Mouse (Mus musculus) gastrocnemius, adult 2 months (tissue): ENCODE results near the gene Kiss1r. TPM values are rescaled to one million over a fixed set of nuclear protein-coding genes. Genes with fewer than 3 reads are reported as not detected.
"Not testable (repeated sequence)": the region's sequence is repeated elsewhere in the genome, so short reads cannot be mapped to it uniquely, and the experiment has no call there.

Experiments
- DNase-seq: peaks from one replicate; pipeline ENCODE4 v3.0.0; 2022
- H3K27ac ChIP-seq: fragments of 200-600 bp; 2 replicates; pipeline ENCODE4 v1.8.1; 2022; ENCODE audit warnings: mild to moderate bottlenecking
- H3K4me3 ChIP-seq: fragments of 200-600 bp; 2 replicates; pipeline ENCODE4 v1.8.1; 2022; ENCODE audit warnings: mild to moderate bottlenecking, moderate library complexity
- CTCF ChIP-seq: fragments of 200-600 bp; IDR thresholded peaks from 2 replicates; pipeline ENCODE4 v1.8.1; 2022; ENCODE audit warnings: antibody characterized with exemption, mild to moderate bottlenecking, moderate library complexity
- intact Hi-C: fragments of 180-260 bp; cut with DNase I; formaldehyde crosslinking; loops from one replicate; pipeline ENCODE4 v1.15.1; 2025
- total RNA-seq, 2 experiments: library from RNA; stranded (reverse); gene quantifications; 2 replicates each; pipeline ENCODE4 v1.2.3; 2021

The Kiss1r gene
- total RNA-seq, 2 experiments from 2014 or later = 0.17 to 0.23 TPM

DNA sequence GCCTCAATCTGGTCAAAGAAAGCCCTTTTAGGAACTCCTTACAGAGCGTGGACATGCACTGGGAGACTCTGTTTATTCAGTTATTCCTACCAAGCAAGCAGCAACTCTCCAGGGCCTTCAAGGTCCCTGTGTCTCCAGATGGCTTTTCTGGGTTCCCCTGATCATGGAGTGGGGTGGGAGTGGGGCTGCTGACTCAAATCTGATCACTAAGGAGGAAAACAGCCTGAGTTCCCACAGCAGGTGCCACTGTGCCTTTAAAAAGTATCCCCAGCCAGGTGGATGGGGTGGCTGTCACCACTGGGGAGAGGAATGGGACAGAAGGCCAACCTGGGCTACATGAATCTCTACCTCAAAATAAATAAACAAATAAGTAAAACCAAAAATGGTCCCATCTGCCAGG is 26.2 kb downstream of the Kiss1r start:
- Histone ChIP-seq H3K4me3 (no peak overlapping the region), H3K27ac (no peak overlapping the region)
- no peak for TF ChIP-seq CTCF

DNA sequence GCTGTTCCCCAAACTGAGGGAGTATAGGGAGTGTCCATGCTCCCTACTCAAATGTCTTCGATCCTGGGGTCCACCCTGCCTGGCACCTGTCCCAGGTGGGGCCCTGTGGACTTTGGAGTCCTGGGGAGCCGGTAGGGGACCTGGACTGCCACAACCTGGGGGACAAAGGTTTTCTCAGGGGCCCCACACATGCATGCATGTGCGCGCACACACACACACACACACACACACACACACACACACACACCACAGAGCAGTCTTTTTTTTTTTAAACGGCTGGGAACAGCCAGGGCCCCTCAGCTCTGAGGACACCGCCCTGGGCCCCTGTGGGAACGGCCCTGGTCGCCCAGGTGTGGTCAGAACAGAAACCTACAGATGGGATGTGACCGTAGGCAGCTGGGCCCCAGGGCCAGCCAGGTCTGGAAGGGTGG is 26.7 kb downstream of the Kiss1r start:
- no peak overlapping the region for H3K4me3 ChIP-seq
- no peak for TF ChIP-seq CTCF
- intact Hi-C loops = no loop called here
- no peak for DNase-seq
- H3K27ac ChIP-seq = no peak overlapping the region

More for the DNA sequence above, 26.2 kb downstream of the Kiss1r start:
- DNase-seq = no peak
- intact Hi-C loops = no loop called here

DNA sequence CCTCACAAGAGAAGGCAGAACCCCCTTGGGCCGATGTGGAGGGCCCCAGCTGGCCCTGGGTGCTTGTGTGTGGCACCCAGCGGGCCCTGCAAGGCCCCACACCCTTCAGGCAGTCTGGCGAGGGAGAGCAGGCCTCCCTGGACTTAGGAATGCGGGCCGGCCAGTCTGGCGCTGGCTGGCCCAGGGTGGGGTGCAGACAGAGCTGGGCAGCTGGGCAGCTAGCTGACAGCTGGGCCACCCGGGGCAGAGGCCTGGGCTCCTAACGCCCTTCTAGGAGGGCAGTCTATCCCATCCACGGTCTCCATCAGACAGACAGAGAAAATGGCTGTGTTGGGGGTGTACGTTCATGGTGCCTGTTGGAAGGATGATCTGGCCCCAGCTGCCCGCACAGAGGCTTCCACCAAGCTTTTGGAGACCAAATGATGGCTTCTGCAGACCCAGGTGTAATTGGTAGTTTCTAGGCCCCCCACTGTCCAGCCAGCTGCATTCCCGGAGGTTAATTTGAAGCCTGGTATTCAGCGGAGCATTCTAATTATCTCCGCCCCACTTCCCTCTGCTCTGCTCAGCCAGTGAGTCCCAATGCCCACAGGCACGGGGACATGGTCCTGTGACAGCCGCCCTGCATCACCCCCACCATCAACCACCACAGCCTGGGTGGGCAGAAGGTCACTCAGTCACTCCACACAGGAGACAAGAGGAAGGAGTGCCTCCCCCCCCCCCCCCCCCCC is 28.9 kb downstream of the Kiss1r start:
- DNase-seq = no peak
- intact Hi-C loops = no loop called here
- no peak overlapping the region for H3K4me3 ChIP-seq
- no peak for TF ChIP-seq CTCF
- no peak overlapping the region for H3K27ac ChIP-seq

DNA sequence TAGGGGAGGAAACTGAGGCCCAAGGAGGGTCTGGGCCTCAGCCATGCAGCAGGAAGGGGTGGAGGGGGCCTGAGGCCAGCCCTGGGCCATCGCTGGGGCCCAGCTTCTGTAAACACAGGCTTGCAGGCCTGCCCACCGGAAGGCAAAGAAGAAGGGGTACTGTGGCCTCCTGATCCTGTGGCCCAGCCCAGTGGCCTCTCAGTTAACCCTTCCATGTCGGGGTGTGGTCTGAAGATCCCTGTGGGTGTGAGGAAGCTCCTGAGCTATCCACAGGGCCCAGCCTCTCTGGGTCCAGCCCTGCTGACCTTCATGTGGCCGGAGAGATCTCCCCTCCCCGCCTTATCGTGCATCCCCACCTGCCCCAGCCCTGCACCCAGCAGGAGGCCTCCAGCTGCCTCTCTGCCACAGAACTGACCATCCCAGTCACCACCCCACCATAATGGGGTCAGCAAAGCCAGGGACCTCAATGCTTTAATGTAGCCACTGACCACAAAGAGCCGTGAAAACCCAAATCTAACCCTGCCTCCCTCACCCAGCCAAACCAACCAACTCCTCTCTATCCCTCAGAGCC is 30.1 kb downstream of the Kiss1r start:
- Histone ChIP-seq H3K27ac (no peak overlapping the region), H3K4me3 (no peak overlapping the region)
- intact Hi-C loops = no loop called here
- TF ChIP-seq CTCF = no peak
- no peak for DNase-seq

DNA sequence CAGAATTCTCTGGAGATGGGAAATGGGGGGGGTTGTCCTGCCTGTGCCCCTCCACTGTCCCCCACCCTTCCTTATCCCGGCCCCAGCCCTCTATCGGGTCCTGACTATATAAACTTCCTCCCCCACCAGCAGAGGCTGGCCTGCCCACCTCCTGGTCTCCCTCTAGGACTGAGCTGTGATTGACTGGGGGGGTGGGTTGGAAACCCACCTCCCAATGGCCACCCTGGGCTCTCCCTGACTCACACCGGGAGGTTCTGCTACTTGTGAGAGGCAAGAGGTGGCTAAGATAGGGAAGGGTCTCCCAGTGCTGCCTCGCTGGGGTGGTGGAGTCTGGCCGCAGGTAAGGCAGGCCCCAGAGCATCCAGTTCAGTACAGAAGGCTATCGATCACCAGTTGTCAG is 30.7 kb downstream of the Kiss1r start:
- intact Hi-C loops = no loop called here
- Histone ChIP-seq H3K27ac (no peak overlapping the region), H3K4me3 (no peak overlapping the region)
- TF ChIP-seq CTCF = no peak
- no peak for DNase-seq

DNA sequence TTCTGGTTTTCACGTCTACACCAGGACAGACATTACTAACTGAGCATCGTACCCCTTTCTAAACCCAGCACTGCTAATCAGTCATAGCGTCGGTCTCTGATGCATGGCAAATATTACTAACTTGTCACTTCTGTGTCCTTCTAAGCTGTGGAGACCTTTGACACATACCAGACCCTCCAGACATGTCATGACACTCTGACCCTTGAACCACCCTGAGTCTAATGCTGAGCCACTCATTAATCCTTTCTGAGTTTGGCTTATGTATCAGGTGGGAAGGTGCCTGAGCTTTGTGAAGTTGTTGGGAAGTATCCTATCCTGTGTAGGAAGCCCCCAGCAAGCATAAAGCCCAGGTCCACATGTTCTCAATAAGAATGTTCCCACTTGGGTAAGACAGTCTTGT is 33.1 kb downstream of the Kiss1r start:
- DNase-seq = no peak
- intact Hi-C loops = no loop called here
- no peak for TF ChIP-seq CTCF
- H3K27ac ChIP-seq = no peak overlapping the region
- H3K4me3 ChIP-seq = no peak overlapping the region

DNA sequence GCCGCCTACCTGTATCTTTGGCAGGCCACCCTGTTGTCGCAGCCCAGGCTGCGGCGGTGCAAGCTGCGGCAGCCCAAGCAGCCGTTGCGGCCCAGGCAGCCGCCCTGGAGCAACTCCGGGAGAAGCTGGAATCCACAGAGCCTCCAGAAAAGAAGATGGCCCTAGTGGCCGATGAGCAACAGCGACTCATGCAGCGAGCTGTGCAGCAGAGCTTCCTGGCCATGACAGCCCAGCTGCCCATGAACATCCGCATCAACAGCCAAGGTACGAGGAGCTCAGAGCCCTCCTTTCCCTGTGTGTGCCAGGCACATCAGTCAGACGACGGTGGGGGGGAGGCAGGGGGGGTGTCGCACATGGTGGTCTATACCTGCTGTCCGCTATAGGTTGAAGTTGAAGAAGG is 33.9 kb downstream of the Kiss1r start:
- intact Hi-C loops = no loop called here
- no peak for DNase-seq
- no peak for TF ChIP-seq CTCF
- H3K27ac ChIP-seq = no peak overlapping the region
- H3K4me3 ChIP-seq = no peak overlapping the region

DNA sequence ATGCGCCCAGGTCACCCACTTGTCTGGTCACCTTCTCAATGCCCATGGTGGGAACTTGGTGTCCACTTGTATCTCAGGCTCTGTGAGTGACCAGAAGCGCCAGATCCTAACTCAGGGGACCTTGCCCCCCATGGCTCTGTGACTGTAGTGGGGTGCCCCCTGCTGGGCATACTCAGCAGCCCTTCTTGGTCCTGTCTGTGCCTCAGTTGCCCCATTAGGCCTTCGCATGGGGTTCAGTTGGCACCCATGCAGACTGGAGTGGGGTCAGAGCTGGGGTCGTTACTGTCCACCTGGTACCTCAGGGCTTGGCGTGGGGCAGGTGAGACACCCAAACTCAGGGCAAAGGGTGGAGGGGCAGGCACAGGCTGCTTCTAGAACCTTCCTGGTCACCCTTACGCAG is 37.2 kb downstream of the Kiss1r start:
- intact Hi-C loops = loop anchor here (2.0 kb wide), 1 partner anchor 17 kb away; no protein-coding TSS in a partner anchor
- peak; percentile 57 for DNase-seq
- Histone ChIP-seq H3K27ac (no peak overlapping the region), H3K4me3 (no peak overlapping the region)
- peak; percentile 71 for TF ChIP-seq CTCF

DNA sequence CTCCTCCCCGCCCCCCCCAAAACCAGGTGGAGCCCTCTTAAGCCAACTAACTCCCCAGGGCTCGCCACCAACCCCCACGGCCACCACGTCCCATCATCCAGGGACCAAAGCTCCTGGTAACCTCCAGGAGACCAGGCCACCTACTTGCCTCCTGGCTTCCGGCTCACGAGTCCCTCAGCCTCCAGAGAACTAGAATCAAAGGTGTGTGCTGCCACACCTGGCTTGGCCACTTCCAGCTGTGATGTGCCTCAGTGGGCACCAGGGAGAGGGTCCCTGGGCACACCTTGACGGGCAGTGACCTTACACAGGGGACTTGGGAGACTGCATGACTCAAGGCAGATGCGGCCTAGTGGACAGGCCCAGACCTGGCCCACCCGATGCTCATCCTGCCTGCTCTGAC is 38.9 kb downstream of the Kiss1r start:
- no peak for TF ChIP-seq CTCF
- DNase-seq = no peak
- no peak overlapping the region for H3K4me3 ChIP-seq
- H3K27ac ChIP-seq = no peak overlapping the region
- intact Hi-C loops = loop anchor here (5.0 kb wide), 1 partner anchor 118 kb away; no protein-coding TSS in a partner anchor

DNA sequence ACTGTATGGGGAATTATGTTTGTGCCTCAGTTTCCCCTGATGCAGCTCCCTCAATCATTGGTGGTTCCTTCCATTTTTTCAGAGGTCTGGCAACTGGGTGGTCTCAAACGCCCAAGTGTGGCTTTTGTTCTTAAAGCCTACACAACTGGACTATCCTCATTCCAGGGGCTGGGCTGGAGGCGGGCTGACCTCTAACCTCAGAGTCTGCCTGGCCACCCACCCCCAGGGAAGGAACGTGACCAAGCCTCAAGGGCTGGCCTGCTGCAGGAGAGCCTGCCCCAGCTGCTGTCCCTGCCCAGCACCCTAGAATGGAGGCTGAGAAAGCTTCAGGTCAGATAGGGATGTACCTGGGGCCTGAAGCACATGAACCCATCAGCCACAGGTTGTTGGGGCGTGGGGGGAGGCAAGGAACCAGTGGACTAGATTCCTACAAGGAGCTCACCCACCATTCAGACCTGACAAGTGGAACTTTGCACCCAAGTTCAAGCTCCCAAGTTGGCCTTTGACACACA is 39.9 kb downstream of the Kiss1r start:
- TF ChIP-seq CTCF = no peak
- intact Hi-C loops = loop anchor here (5.0 kb wide), 1 partner anchor 119 kb away; no protein-coding TSS in a partner anchor
- H3K27ac ChIP-seq = no peak overlapping the region
- no peak overlapping the region for H3K4me3 ChIP-seq
- DNase-seq = no peak

DNA sequence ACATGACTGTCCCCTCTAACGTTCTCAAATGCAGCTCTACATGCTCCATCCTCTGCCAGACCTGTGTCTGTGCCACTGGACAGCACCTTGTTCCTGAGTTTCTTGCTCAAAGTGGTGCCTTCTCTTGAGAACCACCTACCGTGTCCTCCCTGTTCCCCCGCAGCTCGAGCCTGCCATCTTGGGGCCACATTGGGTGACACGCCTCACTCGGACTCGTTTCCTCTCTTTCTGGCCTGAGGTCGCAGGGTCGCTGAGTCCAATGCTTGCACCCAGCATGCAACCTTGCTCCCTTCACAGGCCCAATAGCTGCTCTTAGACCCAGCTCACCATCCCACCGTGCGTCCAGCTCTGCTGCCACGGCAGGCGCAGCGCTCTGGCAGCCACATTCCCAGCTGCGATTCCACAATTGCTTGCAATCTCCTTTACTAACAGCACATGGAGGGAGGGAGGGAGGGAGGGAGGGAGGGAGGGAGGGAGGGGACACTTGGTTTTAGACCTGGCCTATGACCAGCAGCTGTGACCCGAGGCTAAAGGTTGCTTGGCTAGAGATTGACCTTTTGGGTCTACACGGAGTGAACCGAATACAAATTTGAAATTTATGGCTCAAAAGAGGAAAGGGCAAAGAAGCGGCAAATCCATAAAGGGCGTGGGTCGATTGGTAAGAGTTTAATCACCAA is 41.5 kb downstream of the Kiss1r start:
- H3K4me3 ChIP-seq = peak overlapping the region; percentile 58
- intact Hi-C loops = loop anchor here (1.0 to 5.0 kb wide), 3 partner anchors 33 to 121 kb away; no protein-coding TSS in a partner anchor
- H3K27ac ChIP-seq = peak overlapping the region; percentile 74
- peak; percentile 99 for TF ChIP-seq CTCF
- DNase-seq = peak; percentile 85

DNA sequence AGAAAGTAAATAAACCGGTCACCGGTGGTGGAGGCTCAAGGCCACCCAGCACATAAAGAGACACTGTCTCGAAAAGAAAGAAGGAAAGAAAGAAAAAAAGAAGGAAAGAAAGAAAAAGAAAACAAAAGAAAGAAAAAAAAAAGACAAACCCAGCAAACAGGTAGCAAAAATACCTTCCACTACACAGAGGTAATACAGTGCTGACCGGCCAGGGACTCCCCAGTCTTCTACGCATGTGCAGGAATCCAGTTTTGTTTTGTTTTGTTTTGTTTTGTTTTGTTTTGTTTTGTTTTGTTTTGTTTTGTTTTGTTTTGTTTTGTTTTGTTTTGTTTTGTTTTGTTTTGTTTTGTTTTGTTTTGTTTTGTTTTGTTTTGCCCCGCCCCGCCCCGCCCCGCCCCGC is 42.6 kb downstream of the Kiss1r start:
- intact Hi-C loops = loop anchor here (2.0 to 5.0 kb wide), 2 partner anchors 67 to 122 kb away; no protein-coding TSS in a partner anchor
- Histone ChIP-seq H3K27ac (peak overlapping the region; percentile 90), H3K4me3 (peak overlapping the region; percentile 93)
- DNase-seq = not testable (repeated sequence)
